Mouse (Mus musculus) myocyte (in vitro differentiated cells): ENCODE data around the gene Paqr9.

Source experiments
- CEBPB ChIP-seq: IDR thresholded peaks from 2 replicates; pipeline ENCODE4 v1.6.1; 2011; ENCODE audit warnings: mild to moderate bottlenecking, moderate library complexity; ENCODE audit not compliant: poor library complexity, insufficient read depth, severe bottlenecking
- E2F4 ChIP-seq: IDR thresholded peaks from one replicate; pipeline ENCODE4 v1.6.1; 2011; ENCODE audit warnings: mild to moderate bottlenecking, control low read depth, moderate library complexity; ENCODE audit not compliant: insufficient read depth
- MYOD1 ChIP-seq, 3 experiments: IDR thresholded peaks; one replicate each; pipeline ENCODE4 v1.6.1; 2011; ENCODE audit warnings: control low read depth in 2 of 3, low read depth in 2 of 3, mild to moderate bottlenecking in 2 of 3, moderate library complexity in 1 of 3; ENCODE audit not compliant: insufficient read length in 2 of 3, control insufficient read depth in 1 of 3
- POLR2A ChIP-seq: IDR thresholded peaks from one replicate; pipeline ENCODE4 v1.6.1; 2011; ENCODE audit warnings: low read depth, mild to moderate bottlenecking, control low read depth, moderate library complexity; ENCODE audit not compliant: insufficient read length
- POLR2AphosphoS2 ChIP-seq: IDR thresholded peaks from one replicate; pipeline ENCODE4 v1.6.1; 2011; ENCODE audit warnings: low read depth, control low read depth; ENCODE audit not compliant: insufficient read length
- REST ChIP-seq: IDR thresholded peaks from one replicate; pipeline ENCODE4 v1.6.1; 2011; ENCODE audit warnings: mild to moderate bottlenecking, control low read depth, moderate library complexity; ENCODE audit not compliant: insufficient read depth, insufficient read length
- SRF ChIP-seq: IDR thresholded peaks from one replicate; pipeline ENCODE4 v1.6.1; 2011; ENCODE audit warnings: low read depth; ENCODE audit not compliant: control insufficient read depth, insufficient read length
- TCF12 ChIP-seq: IDR thresholded peaks from one replicate; pipeline ENCODE4 v1.6.1; 2011; ENCODE audit warnings: mild to moderate bottlenecking, control low read depth; ENCODE audit not compliant: poor library complexity, insufficient read depth, severe bottlenecking
- USF1 ChIP-seq: IDR thresholded peaks from one replicate; pipeline ENCODE4 v1.6.1; 2011; ENCODE audit warnings: low read depth, mild to moderate bottlenecking, control low read depth, moderate library complexity

- TF ChIP-seq CEBPB (no peak), E2F4 (no peak), TCF12 (no peak), REST (no peak), POLR2AphosphoS2 (no peak), POLR2A (no peak), SRF (no peak), MYOD1 (IDR thresholded peaks at IDR 0.05; ENCODE audit: control insufficient read depth in 1 of 3, insufficient read length in 2 of 3, low read depth in 2 of 3) (no peak), USF1 (no peak)
These were observed 22.5 kb downstream of the Paqr9 start for GRCm38 (mm10) chr9:95581758-95582515.
